Mouse (Mus musculus): Measurements from ENCODE around the gene Krt31. TPM values are rescaled to one million over a fixed set of nuclear protein-coding genes. Genes with fewer than 3 reads are reported as not detected.

The Krt31 gene
- polyA plus RNA-seq, 1 experiment from 2014 or later: 0.69 TPM

- H3K9me3 ChIP-seq: no peaks in the 10 kb centered on the region
- H3K4me3 ChIP-seq (replicated peaks): no peak overlapping the region
- H3K4me2 ChIP-seq: no peak overlapping the region
- H3K27ac ChIP-seq: no peak overlapping the region
- no peaks in the 10 kb centered on the region for H3K4me1 ChIP-seq
- 65% methylated on average over 6 of the region's 6 CpGs for WGBS
- no peak overlapping the region for H3K9ac ChIP-seq
- ATAC-seq (ENCODE audit: insufficient read depth, low FRiP score, low read depth): no peak
- no peaks in the 10 kb centered on the region for H3K27me3 ChIP-seq (replicated peaks)
- H3K36me3 ChIP-seq: no peaks in the 10 kb centered on the region
These were observed 4.0 kb downstream of the Krt31 start for GRCm38 (mm10) chr11:100046303-100046866.

GRCm38 (mm10) chr11:100041454-100041853, 8.9 kb downstream of the Krt31 start, which contains the start of gene Krt34:
TSS of gene Krt34 (minus strand) at chr11:100041554.
- Histone ChIP-seq H3K9ac (no peak within 1 kb of the TSS), H3K4me1 (no peaks in the 10 kb centered on the region), H3K9me3 (no peaks in the 10 kb centered on the region), H3K27me3 (replicated peaks) (no peaks in the 10 kb centered on the region), H3K36me3 (no peaks in the 10 kb centered on the region), H3K4me3 (replicated peaks) (no peak within 1 kb of the TSS), H3K4me2 (no peak within 1 kb of the TSS), H3K27ac (no peak within 1 kb of the TSS)
- no peak for ATAC-seq (ENCODE audit: insufficient read depth, low FRiP score, low read depth)
- WGBS: 86% methylated on average over 6 of the region's 6 CpGs

- ATAC-seq (ENCODE audit: insufficient read depth, low FRiP score, low read depth): no peak
- no peak within 1 kb of the TSS for H3K4me2 ChIP-seq
- 82% methylated on average over 6 of the region's 6 CpGs for WGBS
- H3K9ac ChIP-seq: no peak within 1 kb of the TSS
- no peaks in the 10 kb centered on the region for H3K36me3 ChIP-seq
- H3K9me3 ChIP-seq: no peaks in the 10 kb centered on the region
- H3K27ac ChIP-seq: no peak within 1 kb of the TSS
- no peaks in the 10 kb centered on the region for H3K27me3 ChIP-seq (replicated peaks)
- H3K4me3 ChIP-seq (replicated peaks): no peak within 1 kb of the TSS
- no peaks in the 10 kb centered on the region for H3K4me1 ChIP-seq
These were observed 20.6 kb downstream of the Krt31 start, which contains the start of gene Krt33b for GRCm38 (mm10) chr11:100029768-100030167. TSS of gene Krt33b (minus strand) at chr11:100029868.

- Histone ChIP-seq H3K4me1 (no peaks in the 10 kb centered on the region), H3K9me3 (no peaks in the 10 kb centered on the region), H3K36me3 (no peaks in the 10 kb centered on the region), H3K4me3 (replicated peaks) (no peak overlapping the region), H3K27me3 (replicated peaks) (no peaks in the 10 kb centered on the region), H3K4me2 (no peak overlapping the region), H3K9ac (no peak overlapping the region), H3K27ac (no peak overlapping the region)
- no peak for ATAC-seq (ENCODE audit: insufficient read depth, low FRiP score, low read depth)
- 65% methylated on average over 5 of the region's 5 CpGs for WGBS
These were observed 28.9 kb downstream of the Krt31 start for GRCm38 (mm10) chr11:100021438-100021837.

- ATAC-seq (ENCODE audit: insufficient read depth, low FRiP score, low read depth): no peak
- WGBS: 82% methylated on average over 1 of the region's 1 CpGs
- H3K9ac ChIP-seq: no peak overlapping the region
These were observed 30.9 kb downstream of the Krt31 start for GRCm38 (mm10) chr11:100019466-100019865.

GRCm38 (mm10) chr11:100016112-100016511, 34.2 kb downstream of the Krt31 start, which contains the start of gene Krt33a:
TSS of gene Krt33a (minus strand) at chr11:100016212.
- Histone ChIP-seq H3K4me2 (no peak within 1 kb of the TSS), H3K4me3 (replicated peaks) (no peak within 1 kb of the TSS), H3K36me3 (no peaks in the 10 kb centered on the region), H3K4me1 (no peaks in the 10 kb centered on the region), H3K27ac (no peak within 1 kb of the TSS), H3K9ac (no peak within 1 kb of the TSS), H3K27me3 (replicated peaks) (no peaks in the 10 kb centered on the region), H3K9me3 (no peaks in the 10 kb centered on the region)
- 66% methylated on average over 4 of the region's 4 CpGs for WGBS
- ATAC-seq (ENCODE audit: insufficient read depth, low FRiP score, low read depth): no peak

More at GRCm38 (mm10) chr11:100019466-100019865, 30.9 kb downstream of the Krt31 start:
- no peak overlapping the region for H3K27ac ChIP-seq
- no peaks in the 10 kb centered on the region for H3K27me3 ChIP-seq (replicated peaks)
- H3K4me3 ChIP-seq (replicated peaks): no peak overlapping the region
- H3K4me2 ChIP-seq: no peak overlapping the region
- no peaks in the 10 kb centered on the region for H3K9me3 ChIP-seq
- no peaks in the 10 kb centered on the region for H3K36me3 ChIP-seq
- no peaks in the 10 kb centered on the region for H3K4me1 ChIP-seq

- 39% methylated on average over 4 of the region's 4 CpGs for WGBS
- H3K36me3 ChIP-seq: no peaks in the 10 kb centered on the region
- H3K4me3 ChIP-seq (replicated peaks): no peak overlapping the region
- no peaks in the 10 kb centered on the region for H3K9me3 ChIP-seq
- H3K9ac ChIP-seq: no peak overlapping the region
- no peaks in the 10 kb centered on the region for H3K4me1 ChIP-seq
- ATAC-seq (ENCODE audit: insufficient read depth, low FRiP score, low read depth): peak; percentile 56; the same call in 1 of the 2 replicates
- H3K27ac ChIP-seq: peak overlapping the region; percentile 75
- H3K27me3 ChIP-seq (replicated peaks): no peaks in the 10 kb centered on the region
- H3K4me2 ChIP-seq: no peak overlapping the region
These were observed 36.6 kb downstream of the Krt31 start for GRCm38 (mm10) chr11:100013691-100014171.

- no peaks in the 10 kb centered on the region for H3K36me3 ChIP-seq
- H3K27ac ChIP-seq: no peak overlapping the region
- H3K4me3 ChIP-seq (replicated peaks): no peak overlapping the region
- no peak overlapping the region for H3K4me2 ChIP-seq
- ATAC-seq (ENCODE audit: insufficient read depth, low FRiP score, low read depth): no peak
- H3K9ac ChIP-seq: no peak overlapping the region
- 84% methylated on average over 5 of the region's 5 CpGs for WGBS
- H3K27me3 ChIP-seq (replicated peaks): no peaks in the 10 kb centered on the region
- H3K9me3 ChIP-seq: no peaks in the 10 kb centered on the region
- H3K4me1 ChIP-seq: no peaks in the 10 kb centered on the region
These were observed 39.7 kb downstream of the Krt31 start for GRCm38 (mm10) chr11:100010682-100011081.

GRCm38 (mm10) chr11:100008336-100008735, 42.0 kb downstream of the Krt31 start:
- no peak overlapping the region for H3K9ac ChIP-seq
- H3K9me3 ChIP-seq: no peaks in the 10 kb centered on the region
- H3K4me3 ChIP-seq (replicated peaks): no peak overlapping the region
- H3K36me3 ChIP-seq: no peaks in the 10 kb centered on the region
- no peak overlapping the region for H3K27ac ChIP-seq
- H3K4me2 ChIP-seq: no peak overlapping the region
- H3K27me3 ChIP-seq (replicated peaks): no peaks in the 10 kb centered on the region
- H3K4me1 ChIP-seq: no peaks in the 10 kb centered on the region
- 85% methylated on average over 5 of the region's 5 CpGs for WGBS
- ATAC-seq (ENCODE audit: insufficient read depth, low FRiP score, low read depth): no peak

GRCm38 (mm10) chr11:100006624-100007023, 43.7 kb downstream of the Krt31 start:
- Histone ChIP-seq H3K4me3 (replicated peaks) (no peak overlapping the region), H3K9me3 (no peaks in the 10 kb centered on the region), H3K4me2 (no peak overlapping the region), H3K9ac (no peak overlapping the region), H3K36me3 (no peaks in the 10 kb centered on the region), H3K27ac (no peak overlapping the region), H3K4me1 (no peaks in the 10 kb centered on the region), H3K27me3 (replicated peaks) (no peaks in the 10 kb centered on the region)
- WGBS: 56% methylated on average over 3 of the region's 3 CpGs
- no peak for ATAC-seq (ENCODE audit: insufficient read depth, low FRiP score, low read depth)

GRCm38 (mm10) chr11:100005905-100006304, 44.4 kb downstream of the Krt31 start:
- Histone ChIP-seq H3K4me1 (no peaks in the 10 kb centered on the region), H3K27me3 (replicated peaks) (no peaks in the 10 kb centered on the region), H3K9ac (no peak overlapping the region), H3K27ac (peak overlapping the region; percentile 32; the same call in 1 of the 2 replicates), H3K4me3 (replicated peaks) (no peak overlapping the region), H3K9me3 (no peaks in the 10 kb centered on the region), H3K4me2 (no peak overlapping the region), H3K36me3 (no peaks in the 10 kb centered on the region)
- ATAC-seq (ENCODE audit: insufficient read depth, low FRiP score, low read depth): no peak
- 67% methylated on average over 8 of the region's 8 CpGs for WGBS

GRCm38 (mm10) chr11:100004846-100005245, 45.5 kb downstream of the Krt31 start:
- no peak for ATAC-seq (ENCODE audit: insufficient read depth, low FRiP score, low read depth)
- no peak overlapping the region for H3K4me3 ChIP-seq (replicated peaks)
- no peaks in the 10 kb centered on the region for H3K27me3 ChIP-seq (replicated peaks)
- no peaks in the 10 kb centered on the region for H3K9me3 ChIP-seq
- 20% methylated on average over 6 of the region's 6 CpGs for WGBS
- no peak overlapping the region for H3K9ac ChIP-seq
- no peak overlapping the region for H3K27ac ChIP-seq
- H3K4me2 ChIP-seq: no peak overlapping the region
- H3K36me3 ChIP-seq: no peaks in the 10 kb centered on the region
- no peaks in the 10 kb centered on the region for H3K4me1 ChIP-seq

All from stomach, embryonic 15.5 days (tissue).